Mouse (Mus musculus) hindbrain, embryonic 11.5 days (tissue): ENCODE results near the gene Hist1h3e. TPM values are rescaled to one million over a fixed set of nuclear protein-coding genes. Genes with fewer than 3 reads are reported as not detected.
"Not testable (repeated sequence)": the region's sequence is repeated elsewhere in the genome, so short reads cannot be mapped to it uniquely, and the experiment has no call there.

Source experiments
- ATAC-seq: fragments of 200-750 bp; cut with Nextera tagmentation; 2 replicates; pipeline ENCODE4 v1.8.0; 2017; ENCODE audit warnings: mild to moderate bottlenecking, moderate TSS enrichment, moderate library complexity; ENCODE audit not compliant: low FRiP score
- DNase-seq: peaks from one replicate; pipeline ENCODE4 v3.0.0-alpha.2; 2015; ENCODE audit warnings: low spot score
- H3K27ac ChIP-seq: fragments of 300-500 bp; sonication (generic); 2 replicates; pipeline ENCODE4 v1.5.1; 2014; ENCODE audit warnings: mild to moderate bottlenecking, low read depth, low read length
- H3K27me3 ChIP-seq: fragments of 300-500 bp; sonication (generic); 2 replicates; pipeline ENCODE4 v1.6.1; 2014; ENCODE audit warnings: mild to moderate bottlenecking, low read length, moderate library complexity, mixed read lengths; ENCODE audit not compliant: control insufficient read depth, insufficient read depth
- H3K36me3 ChIP-seq: fragments of 300-500 bp; sonication (generic); 2 replicates; pipeline ENCODE4 v1.6.1; 2014; ENCODE audit warnings: mild to moderate bottlenecking, low read length, moderate library complexity, mixed read lengths; ENCODE audit not compliant: control insufficient read depth, insufficient read depth
- H3K4me1 ChIP-seq: fragments of 300-500 bp; sonication (generic); replicated peaks from 2 replicates; pipeline ENCODE4 v1.6.1; 2014; ENCODE audit warnings: low read length, mixed read lengths; ENCODE audit not compliant: control insufficient read depth, insufficient read depth
- H3K4me2 ChIP-seq: fragments of 300-500 bp; sonication (generic); replicated peaks from 2 replicates; pipeline ENCODE4 v1.6.1; 2014; ENCODE audit warnings: mild to moderate bottlenecking, low read depth, low read length
- H3K4me3 ChIP-seq: fragments of 300-500 bp; sonication (generic); 2 replicates; pipeline ENCODE4 v1.5.1; 2014; ENCODE audit warnings: low read depth, low read length
- H3K9ac ChIP-seq: fragments of 300-500 bp; sonication (generic); 2 replicates; pipeline ENCODE4 v1.6.1; 2014; ENCODE audit warnings: low read depth, low read length
- H3K9me3 ChIP-seq: fragments of 300-500 bp; sonication (generic); 2 replicates; pipeline ENCODE4 v1.6.1; 2016; ENCODE audit warnings: low read length; ENCODE audit not compliant: control insufficient read depth
- WGBS: fragments of 180-500 bp; shearing (Covaris S2); extraction: QIAGEN DNeasy Blood & Tissue Kit; methylation state at CpG from one replicate; pipeline ENCODE4 v1.1.7; 2014; 5-methylcytosine and 5-hydroxymethylcytosine counted together
- polyA plus RNA-seq: library from polyadenylated mRNA; unstranded; fragments of >200 nt; fragmentation: Nextera tagmentation; extraction: Ambion mirVana; gene quantifications from 2 replicates; pipeline ENCODE4 v1.2.1, GENCODE M21; 2014

Hist1h3e gene
- polyA plus RNA-seq, 1 experiment from 2014 or later, result 6.9 TPM

DNA sequence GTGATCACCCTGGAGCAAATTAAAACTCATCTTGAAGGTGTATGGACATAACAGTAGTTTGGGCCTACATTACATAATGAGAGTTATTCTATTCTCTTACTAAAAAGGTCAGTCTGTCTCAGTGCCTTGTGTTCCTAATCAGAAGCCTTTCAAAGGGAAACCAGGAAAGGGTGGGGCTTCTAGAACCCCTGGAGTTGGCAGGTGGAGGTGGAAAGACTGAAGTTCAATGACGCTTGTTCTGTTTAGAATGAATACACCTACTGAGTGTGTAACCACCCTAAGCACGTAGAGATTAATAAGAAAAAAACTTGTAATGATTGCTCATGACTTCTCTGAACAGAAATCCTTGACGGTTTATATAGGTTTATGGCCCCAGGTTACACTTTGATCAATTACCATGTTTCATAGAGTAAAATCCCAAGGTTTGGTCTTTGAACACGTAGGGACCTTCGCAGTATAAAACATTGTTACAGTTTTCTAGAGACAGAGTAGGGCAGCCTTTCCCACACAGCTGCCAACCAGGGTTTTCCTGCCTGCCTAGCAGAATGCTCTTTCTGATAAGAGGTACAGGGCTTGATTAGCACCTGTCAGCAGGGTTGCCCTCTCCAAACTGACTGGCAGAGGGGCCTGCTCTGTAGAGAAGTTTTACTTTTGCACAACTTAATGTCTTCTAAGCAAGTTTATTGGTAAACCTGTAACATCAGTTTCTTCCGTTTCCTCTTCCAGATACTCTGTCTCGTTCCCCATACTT, 33.6 kb upstream of the Hist1h3e start:
- no peak overlapping the region for H3K4me3 ChIP-seq
- WGBS, result 84% methylated on average over 7 of the region's 7 CpGs
- H3K36me3 ChIP-seq, result no peaks in the 10 kb centered on the region
- DNase-seq (no peak), ATAC-seq (no peak)
- no peak overlapping the region for H3K4me2 ChIP-seq
- no peak overlapping the region for H3K27ac ChIP-seq
- no peak overlapping the region for H3K9ac ChIP-seq
- H3K4me1 ChIP-seq, result no peaks in the 10 kb centered on the region
- H3K9me3 ChIP-seq, result no peaks in the 10 kb centered on the region
- H3K27me3 ChIP-seq, result no peaks in the 10 kb centered on the region

GRCm38 (mm10) chr13:23595185-23595584, 33.0 kb upstream of the Hist1h3e start:
- ATAC-seq, result no peak
- no peak overlapping the region for H3K27ac ChIP-seq

GRCm38 (mm10) chr13:23593051-23593770, 31.0 kb upstream of the Hist1h3e start:
- Histone ChIP-seq H3K36me3 (no peaks in the 10 kb centered on the region), H3K4me1 (no peaks in the 10 kb centered on the region), H3K9me3 (no peaks in the 10 kb centered on the region), H3K4me3 (no peak overlapping the region), H3K4me2 (no peak overlapping the region), H3K27ac (no peak overlapping the region), H3K9ac (no peak overlapping the region), H3K27me3 (no peaks in the 10 kb centered on the region)
- no peak for ATAC-seq
- DNase-seq, result no peak
- 91% methylated on average over 5 of the region's 5 CpGs for WGBS

More at GRCm38 (mm10) chr13:23595185-23595584, 33.0 kb upstream of the Hist1h3e start:
- Histone ChIP-seq H3K4me3 (no peak overlapping the region), H3K36me3 (no peaks in the 10 kb centered on the region), H3K9ac (no peak overlapping the region), H3K9me3 (no peaks in the 10 kb centered on the region), H3K4me1 (no peaks in the 10 kb centered on the region), H3K4me2 (no peak overlapping the region), H3K27me3 (no peaks in the 10 kb centered on the region)
- WGBS, result 84% methylated on average over 2 of the region's 2 CpGs
- no peak for DNase-seq

DNA sequence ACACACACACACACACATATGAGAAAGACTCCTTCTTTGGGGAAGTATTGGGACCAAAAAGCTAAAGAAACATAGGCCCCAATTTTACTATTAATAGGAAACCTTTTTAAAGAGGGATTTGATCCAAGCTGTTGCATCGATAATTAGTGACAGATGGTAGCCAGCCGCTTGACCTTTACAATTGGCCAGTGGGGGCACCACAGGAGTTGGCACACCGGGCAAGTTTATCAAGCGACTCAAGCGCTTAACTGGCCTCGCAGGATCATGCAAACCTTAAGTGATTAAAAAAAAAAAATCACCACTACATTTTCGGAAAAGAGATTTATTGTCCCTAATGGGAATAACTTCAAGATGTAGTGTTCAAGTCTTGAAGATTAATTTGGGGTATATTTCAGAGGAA, 30.4 kb upstream of the Hist1h3e start:
- no peaks in the 10 kb centered on the region for H3K4me1 ChIP-seq
- no peak overlapping the region for H3K4me2 ChIP-seq
- no peaks in the 10 kb centered on the region for H3K27me3 ChIP-seq
- H3K27ac ChIP-seq, result no peak overlapping the region
- DNase-seq (no peak), ATAC-seq (no peak)
- H3K9ac ChIP-seq, result no peak overlapping the region
- H3K36me3 ChIP-seq, result no peaks in the 10 kb centered on the region
- WGBS, result 82% methylated on average over 7 of the region's 7 CpGs
- no peaks in the 10 kb centered on the region for H3K9me3 ChIP-seq
- no peak overlapping the region for H3K4me3 ChIP-seq

GRCm38 (mm10) chr13:23591886-23592285, 29.7 kb upstream of the Hist1h3e start:
- not testable (repeated sequence) for H3K36me3 ChIP-seq, H3K27ac ChIP-seq, H3K27me3 ChIP-seq, H3K4me1 ChIP-seq, H3K9me3 ChIP-seq, H3K9ac ChIP-seq, H3K4me3 ChIP-seq, DNase-seq, H3K4me2 ChIP-seq, ATAC-seq
- WGBS, result 84% methylated on average over 7 of the region's 7 CpGs

GRCm38 (mm10) chr13:23591206-23591605, 29.0 kb upstream of the Hist1h3e start:
- no peaks in the 10 kb centered on the region for H3K4me1 ChIP-seq
- no peak overlapping the region for H3K9ac ChIP-seq
- no peak overlapping the region for H3K4me2 ChIP-seq
- no peaks in the 10 kb centered on the region for H3K36me3 ChIP-seq
- DNase-seq (no peak), ATAC-seq (no peak)
- H3K9me3 ChIP-seq, result no peaks in the 10 kb centered on the region
- no peak overlapping the region for H3K4me3 ChIP-seq
- 97% methylated on average over 7 of the region's 7 CpGs for WGBS
- no peaks in the 10 kb centered on the region for H3K27me3 ChIP-seq
- no peak overlapping the region for H3K27ac ChIP-seq

DNA sequence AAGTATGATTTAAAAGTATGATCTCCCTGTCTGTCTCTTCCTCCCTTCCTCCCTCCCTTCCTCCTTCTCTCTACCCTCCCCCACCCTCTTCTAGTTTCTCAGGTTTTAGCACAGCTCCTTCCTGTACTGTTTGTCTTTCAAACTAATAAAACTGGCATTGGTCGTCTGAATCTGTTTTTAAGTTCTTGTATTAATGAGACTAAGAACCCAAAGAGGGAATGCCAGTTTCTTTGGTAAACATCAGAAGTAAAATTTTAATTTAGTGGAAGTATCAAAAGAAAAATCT, 24.7 kb upstream of the Hist1h3e start:
- whole genome bisulfite sequencing, result 17% methylated on average over 1 of the region's 1 CpGs
- Histone ChIP-seq H3K27ac (peak overlapping the region; percentile 82), H3K27me3 (no peaks in the 10 kb centered on the region), H3K4me3 (peak overlapping the region; percentile 17), H3K36me3 (no peaks in the 10 kb centered on the region), H3K9me3 (no peaks in the 10 kb centered on the region), H3K9ac (peak overlapping the region; percentile 57), H3K4me1 (peaks cover 3% of the 10 kb centered on the region; the same call in 1 of the 2 replicates), H3K4me2 (peak overlapping the region; percentile 38)
- ATAC-seq (no peak), DNase-seq (no peak)

GRCm38 (mm10) chr13:23586099-23586939, 24.1 kb upstream of the Hist1h3e start:
- Histone ChIP-seq H3K4me3 (peak overlapping the region; percentile 17), H3K27me3 (no peaks in the 10 kb centered on the region), H3K4me1 (peaks cover 3% of the 10 kb centered on the region; the same call in 1 of the 2 replicates), H3K27ac (peak overlapping the region; percentile 82), H3K9ac (peak overlapping the region; percentile 57), H3K36me3 (no peaks in the 10 kb centered on the region), H3K9me3 (no peaks in the 10 kb centered on the region), H3K4me2 (peak overlapping the region; percentile 38)
- DNase-seq (peak; percentile 44), ATAC-seq (no peak)
- WGBS, result 2% methylated on average over 22 of the region's 22 CpGs
